Mouse (Mus musculus) brain, embryonic 18.5 days (tissue): ENCODE results near the gene Hist3h2ba.
"Not testable (repeated sequence)": the region's sequence is repeated elsewhere in the genome, so short reads cannot be mapped to it uniquely, and the experiment has no call there.

ENCODE experiments used
- DNase-seq: peaks from one replicate; pipeline ENCODE4 v3.0.0-alpha.2; 2012; ENCODE audit warnings: low read depth, low spot score

Gene Hist3h2ba

DNA sequence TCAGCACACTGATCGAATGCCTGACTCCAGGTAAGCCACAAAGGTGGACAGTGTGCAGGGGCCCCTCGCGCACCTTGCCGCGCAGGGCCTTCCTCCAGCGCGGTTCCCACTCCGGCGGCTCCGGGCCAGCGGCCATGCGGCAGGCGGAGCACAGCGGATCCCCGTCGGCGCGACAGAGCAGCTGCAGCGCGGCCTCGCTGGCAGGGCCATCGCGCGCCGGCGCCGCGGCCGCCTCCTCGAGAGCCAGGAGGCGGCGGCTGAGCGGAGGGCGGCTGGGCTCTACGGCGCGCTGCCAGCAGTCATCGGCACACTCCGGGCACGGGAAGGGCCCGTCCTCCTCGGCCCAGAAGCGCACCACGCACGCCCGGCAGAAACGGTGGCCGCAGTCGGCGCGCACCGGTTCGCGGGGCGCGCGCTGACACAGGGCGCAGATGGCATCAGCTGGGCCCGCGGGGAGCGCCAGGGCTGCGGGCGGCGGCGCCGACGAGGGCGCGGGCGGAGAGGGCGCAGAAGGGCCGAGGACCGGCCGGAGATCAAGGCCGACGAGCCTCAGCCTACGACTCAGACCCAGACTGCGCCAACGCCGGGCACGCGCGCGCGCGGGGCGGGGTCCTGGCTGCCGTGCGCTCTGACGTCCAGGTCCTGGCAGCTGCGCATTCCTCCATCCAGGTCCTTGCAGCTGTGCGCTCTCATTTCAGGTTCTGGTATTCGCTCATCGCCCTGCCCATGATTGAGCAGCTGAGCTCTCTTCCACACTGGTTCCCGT is 10.2 kb upstream of the Hist3h2ba start, which contains the start of gene Rnf187:
Gene Rnf187 (minus strand): TSS at position 595 of the 766 bp plus-strand sequence.
- peak; percentile 85 for DNase-seq

DNA sequence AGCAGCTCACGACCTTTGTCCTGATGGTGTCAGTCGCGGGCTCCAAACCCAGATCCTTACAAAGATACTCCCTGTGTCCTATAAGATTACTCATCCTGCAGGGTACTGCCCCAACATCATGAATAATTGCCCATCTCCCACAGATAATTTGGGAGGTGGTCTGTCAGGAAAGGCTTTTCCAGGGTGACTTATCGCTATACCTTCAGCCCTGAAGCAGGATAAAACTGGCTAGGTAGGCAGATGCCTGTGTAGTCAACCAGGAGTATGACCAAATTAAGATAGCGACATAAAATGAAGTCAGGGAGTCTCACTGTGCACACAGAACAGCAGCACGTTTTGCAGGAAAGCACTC is 9.7 kb upstream of the Hist3h2ba start:
- no peak for DNase-seq

DNA sequence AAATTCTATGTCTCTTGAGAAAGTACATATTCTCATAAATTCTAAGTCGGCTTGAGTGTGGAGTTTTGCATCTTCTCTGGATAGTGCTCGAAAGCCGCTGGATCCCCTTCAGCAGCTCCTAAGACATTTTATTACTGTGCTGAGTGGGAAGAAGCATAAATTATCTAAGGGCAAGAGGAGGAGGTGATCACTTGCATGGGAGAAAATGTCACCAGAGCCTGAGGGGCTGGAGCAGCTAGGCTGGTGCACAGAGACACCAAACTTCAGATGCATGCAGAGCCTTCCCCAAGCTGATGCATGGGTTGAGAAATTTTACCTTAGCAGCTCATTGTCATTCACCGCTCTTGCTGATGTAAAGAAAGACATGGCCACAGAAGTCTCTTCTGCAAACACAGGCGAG is 4.6 kb upstream of the Hist3h2ba start:
- no peak for DNase-seq

DNA sequence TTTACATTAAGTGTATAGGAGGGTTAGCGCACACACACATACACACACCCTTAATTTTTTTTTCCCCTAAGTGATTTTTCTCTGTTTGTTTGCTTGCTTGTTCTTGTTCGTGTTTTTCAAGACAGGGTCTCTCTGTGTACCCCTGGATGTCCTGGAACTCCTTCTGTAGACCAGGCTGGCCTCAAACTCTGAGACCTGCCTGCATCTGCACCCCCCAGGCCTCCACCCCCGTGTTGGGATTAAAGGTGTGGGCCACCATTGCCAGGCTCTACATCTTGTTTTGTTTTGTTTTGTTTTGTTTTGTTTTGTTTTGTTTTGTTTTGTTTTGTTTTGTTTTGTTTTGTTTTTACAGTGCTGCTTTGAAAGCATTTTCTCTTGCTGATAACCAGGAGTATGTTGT is 1.4 kb upstream of the Hist3h2ba start:
- no peak for DNase-seq

DNA sequence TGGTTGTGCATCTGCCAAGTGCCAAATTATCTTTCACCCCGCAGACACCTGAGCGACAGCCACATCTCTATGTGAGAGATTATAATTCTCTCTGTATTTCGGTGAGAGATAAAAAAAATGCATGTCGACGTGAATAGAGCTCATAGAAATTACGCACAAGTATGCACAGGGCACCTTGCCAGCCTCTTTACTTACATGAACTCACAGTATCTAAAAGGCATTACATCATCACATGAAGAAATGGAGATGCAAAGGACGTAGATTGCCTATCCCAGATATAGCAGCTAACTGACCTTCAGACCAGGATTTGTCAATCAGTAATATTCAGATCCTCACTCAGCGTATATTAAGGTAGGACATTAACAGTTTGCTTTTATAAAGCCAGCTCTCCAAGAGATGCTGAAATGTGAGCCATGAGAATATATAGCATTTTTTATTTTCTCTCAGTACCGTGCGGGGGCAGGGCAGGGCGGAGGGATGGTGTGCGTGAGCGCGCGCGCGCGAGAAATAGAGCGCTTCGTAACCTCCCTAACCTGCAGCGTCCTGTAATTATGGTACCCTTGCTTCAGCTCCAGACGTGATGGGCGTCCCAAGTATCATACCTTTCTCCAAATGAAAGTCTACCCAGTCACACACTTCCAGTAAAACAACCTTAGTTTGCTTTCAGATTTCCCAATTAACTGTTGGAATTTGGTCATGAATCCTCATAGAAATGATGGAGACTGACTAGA is 757 bp upstream of the Hist3h2ba start:
- peak; percentile 64 for DNase-seq

DNA sequence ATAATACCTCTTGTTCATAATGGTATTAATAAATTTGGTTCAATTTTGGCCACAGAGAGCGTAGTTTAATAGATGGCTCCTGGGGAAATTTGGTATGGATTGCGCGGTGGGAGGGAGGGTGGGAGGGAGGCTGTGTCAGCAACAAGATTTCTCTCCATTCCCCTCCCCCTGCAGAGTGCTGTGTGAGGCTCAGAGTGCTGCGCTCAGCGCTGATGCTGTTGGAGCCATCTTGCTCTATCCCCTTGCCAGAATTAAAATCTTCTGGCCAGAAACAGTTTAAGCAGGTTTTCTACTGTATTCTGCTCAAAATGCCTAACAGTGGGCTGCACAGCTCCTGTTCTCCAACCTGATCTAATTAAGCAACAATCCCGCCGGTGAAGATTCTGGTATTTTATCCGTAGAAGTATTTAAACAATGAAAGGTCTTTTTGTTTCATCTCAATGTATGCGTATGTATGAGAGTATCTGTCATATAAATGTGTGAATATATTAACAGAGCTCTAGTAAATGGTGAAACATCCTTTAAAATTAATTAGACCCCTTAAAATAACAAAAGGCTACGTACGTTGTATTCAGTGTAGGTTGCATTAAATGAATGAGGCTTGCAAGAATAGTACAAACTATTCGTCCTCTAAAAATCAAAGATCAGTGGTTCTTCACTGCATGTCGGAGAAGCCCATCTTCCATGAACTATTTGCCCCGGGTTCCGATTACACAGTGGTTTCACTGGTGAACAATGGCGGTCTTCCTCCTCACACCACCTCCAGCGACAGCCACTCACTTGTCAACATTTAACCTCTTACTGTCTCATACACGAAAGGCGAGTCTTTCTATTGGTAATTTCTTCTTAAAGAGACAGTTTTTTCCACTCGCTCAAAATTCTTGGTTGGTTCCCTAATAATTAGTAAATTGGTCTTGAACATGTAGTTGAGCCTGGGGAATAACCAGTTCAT is 1.0 kb downstream of the Hist3h2ba start:
- peak; percentile 77 for DNase-seq

DNA sequence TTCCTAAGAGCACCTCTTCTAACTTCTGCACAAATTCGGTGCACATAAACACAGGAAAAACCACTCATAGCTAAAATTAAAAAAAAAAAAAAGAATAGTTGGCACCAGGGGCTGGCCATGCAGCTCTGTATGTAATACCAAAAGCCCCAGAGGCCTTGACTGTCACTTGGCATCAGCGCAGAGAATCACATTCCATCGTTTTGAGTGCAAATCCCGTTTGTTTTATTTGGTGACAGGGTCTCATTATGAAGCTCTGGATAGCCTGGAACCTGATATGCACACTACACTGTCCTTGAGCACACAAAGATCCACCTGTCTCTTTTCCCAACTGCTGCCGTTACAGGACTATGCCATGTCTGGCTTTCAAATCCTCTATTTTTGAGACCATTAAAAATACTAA is 2.5 kb downstream of the Hist3h2ba start:
- no peak for DNase-seq

DNA sequence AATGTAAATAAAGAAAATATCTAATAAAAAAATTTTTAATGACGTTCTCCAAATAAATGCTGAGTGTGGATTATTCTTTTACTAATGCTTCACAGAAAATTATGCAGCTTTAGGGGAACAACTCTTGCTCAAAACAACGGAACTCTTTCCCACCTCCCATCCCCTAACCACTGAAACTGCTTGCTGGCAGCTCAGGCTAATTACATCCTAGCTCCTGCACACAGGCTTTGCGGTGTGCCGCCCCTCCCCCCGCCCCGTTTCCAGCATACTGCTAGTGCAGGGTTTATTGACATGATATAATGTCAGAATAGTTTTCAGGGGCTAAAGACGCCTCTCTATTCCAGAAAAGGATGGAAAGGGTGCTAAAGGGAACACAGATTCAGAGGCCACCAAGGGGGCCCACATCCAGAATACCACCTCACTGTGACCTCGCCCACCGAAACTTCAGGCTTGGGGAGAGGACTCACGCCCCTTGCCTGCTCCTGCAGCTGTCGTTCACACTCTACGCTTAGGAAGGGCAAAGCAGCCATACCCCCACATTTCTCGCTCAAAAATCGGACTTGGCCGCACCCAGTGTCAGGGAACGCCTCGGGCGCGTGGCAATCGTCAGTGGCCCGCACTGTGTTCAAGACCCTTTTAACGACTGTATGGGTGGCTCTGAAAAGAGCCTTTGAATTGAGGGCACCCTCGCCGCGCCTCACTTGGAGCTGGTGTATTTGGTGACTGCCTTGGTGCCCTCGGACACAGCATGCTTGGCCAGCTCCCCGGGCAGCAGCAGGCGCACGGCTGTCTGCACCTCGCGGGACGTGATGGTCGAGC is 4.8 kb downstream of the Hist3h2ba start:
- DNase-seq = no peak

DNA sequence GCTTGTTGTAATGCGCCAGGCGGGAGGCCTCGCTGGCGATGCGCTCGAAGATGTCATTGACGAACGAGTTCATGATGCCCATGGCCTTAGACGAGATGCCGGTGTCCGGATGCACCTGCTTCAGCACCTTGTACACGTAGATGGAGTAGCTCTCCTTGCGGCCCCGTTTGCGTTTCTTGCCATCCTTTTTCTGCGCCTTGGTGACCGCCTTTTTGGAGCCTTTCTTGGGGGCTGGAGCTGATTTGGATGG is 5.4 kb downstream of the Hist3h2ba start:
- not testable (repeated sequence) for DNase-seq

DNA sequence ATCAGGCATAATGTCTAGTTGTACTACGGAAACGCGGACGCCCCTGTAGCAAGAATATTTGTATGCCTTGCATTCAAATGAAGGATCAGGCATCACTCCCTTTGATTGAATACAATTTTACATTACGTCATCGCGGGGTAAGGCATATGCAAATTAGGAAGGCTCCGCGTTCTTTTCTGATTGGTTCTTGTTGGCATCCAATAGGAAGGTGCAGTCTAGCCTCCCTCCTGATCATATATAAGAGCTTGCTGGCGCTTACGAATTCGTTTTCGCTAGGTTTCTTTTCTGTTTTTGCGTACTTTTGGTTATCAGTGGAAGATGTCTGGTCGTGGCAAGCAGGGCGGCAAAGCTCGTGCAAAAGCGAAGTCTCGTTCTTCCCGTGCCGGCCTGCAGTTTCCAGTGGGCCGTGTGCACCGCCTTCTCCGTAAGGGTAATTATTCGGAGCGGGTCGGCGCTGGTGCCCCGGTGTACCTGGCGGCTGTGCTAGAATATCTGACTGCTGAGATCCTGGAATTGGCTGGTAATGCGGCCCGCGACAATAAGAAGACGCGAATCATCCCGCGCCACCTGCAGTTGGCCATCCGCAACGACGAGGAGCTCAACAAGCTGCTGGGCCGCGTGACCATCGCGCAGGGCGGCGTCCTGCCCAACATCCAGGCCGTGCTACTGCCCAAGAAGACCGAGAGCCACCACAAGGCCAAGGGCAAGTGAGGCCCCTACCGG is 5.9 kb downstream of the Hist3h2ba start, which contains the start of the genes Hist3h2a and Trim17:
Gene Hist3h2a (plus strand): TSS at position 266 of the 723 bp plus-strand sequence.
Gene Trim17 (plus strand): TSS at position 266 of the 723 bp plus-strand sequence.
- peak; percentile 99 for DNase-seq

DNA sequence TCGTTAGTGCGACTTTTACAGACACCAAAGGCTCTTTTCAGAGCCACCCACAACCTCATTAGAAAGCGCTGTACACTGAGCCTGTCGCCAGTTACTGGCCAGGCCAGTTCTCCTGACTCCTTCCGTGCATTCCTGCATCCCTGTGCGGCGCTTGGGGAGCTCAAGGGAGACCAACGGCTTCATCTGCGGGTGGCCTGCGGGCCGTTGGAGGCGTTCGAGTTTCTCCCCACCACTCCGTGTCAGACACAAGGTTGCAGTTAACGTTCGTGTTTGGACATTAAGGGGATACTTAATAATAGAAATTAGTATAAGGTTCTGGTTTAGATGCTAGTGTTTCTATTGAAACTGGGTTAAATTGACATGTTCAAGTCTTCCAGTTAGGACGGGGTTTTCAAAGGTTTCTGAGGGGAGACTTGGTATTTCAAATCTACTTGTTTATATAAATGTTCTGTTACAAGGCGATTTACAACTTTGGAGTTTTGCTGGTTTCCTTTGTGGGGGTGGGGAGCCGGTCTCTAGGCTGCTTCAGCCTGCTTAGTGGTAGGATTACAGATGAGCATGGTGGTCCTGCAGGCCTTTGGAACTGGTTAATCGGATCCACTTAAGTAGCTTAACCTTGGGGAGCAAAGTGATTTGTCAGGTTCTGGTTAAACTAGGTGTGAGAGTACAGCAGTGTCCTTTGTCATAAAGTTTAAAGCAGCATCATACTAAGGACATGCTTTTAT is 6.6 kb downstream of the Hist3h2ba start:
- no peak for DNase-seq

DNA sequence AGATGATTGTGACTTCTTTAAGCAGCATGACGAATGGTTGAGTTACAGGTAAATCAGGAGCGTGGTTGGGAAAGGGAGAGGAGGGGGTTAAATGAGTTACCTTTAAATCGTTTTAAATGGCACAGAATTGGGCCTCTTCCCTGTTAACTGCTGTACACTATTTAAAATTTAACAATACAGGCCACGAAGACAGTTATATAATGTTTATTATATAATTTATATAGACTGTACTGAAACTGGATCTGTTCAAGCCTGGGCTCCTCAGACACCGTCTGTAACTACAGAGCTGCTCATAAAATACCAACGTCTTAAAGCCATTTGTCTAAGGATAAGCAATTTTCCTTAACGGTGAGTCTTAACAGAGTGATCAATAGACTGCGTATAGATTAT is 7.1 kb downstream of the Hist3h2ba start:
- DNase-seq = no peak

DNA sequence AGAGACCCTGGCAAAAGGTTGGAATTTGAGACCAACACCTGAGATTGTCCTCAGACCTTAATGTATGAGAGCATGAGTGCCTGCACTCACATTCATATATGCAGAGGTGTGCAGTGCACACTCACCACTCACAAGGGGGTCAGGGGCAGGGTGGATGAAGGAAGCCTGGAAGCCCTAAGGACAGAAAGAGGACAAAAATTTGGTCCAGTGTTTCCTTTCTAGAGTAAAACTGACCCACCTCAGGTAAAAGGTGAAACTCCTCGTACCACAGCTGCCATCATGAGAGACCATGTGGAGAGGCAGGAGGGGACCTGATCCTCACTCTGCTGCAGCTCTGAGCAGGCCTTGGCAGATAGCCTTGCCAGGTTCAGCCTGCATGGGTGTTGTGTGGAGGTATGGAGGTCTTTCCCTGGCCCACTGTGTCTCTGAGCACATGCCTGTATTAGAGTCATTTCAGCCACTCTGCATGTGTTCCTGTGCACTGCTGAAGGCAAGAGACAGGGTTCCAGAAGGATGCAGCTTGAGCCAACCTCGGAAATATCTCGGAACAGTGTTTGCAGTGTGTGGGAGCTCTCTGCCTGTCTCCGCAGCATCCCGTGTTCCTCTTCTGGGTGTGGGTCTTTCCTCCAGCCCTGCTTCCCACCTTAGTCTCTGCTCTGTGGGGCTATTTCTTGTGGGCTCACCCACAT is 8.7 kb downstream of the Hist3h2ba start:
- no peak for DNase-seq

DNA sequence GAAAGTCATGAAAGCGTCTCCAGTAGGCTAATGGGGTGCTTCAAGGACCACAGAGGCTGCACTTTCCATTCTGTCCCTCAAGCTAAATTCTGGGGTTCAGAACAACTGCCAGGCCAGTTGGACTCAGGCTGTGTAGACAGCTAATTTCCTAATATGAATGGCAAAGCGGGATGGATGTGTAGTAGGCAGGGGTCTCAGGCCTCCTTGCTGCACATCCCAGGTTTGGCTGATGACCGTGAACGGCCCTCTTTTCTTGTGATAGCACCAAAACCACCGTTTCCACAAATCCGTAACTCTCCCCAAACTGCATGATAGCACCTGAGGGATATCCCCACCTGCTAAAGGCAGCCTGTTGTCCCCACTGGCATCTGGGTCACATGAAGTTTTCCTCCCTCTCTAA is 9.8 kb downstream of the Hist3h2ba start:
- DNase-seq = no peak

DNA sequence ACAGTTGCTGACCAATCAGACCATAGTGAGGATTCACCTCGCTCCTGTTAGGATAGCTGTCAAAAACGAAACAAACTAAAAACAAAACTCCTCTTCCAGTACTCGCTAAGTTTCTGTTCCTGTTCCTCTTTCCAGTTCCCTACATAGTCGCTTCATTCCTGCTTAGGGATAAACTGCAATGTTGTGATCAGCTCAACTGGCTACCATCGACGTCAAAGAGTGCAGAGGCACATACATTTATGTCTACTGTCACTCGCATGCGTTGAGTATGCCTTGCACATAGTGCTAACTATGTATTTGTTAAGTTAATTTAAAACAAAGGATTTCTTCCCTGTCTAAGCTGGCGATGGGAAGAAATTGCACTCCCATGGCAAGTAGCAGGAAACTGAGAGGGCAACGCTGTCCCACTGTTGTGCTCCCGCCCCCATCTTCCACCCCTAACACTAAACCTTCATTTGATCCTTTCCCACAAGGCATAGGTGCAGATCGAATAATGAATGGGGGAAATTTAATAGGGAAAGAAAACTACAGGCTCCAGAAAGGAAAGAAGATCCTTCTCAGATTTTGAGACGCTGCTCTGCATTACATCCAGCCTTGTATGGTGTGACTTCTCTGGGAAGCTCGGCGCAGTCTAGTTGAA is 10.6 kb downstream of the Hist3h2ba start:
- DNase-seq = no peak

DNA sequence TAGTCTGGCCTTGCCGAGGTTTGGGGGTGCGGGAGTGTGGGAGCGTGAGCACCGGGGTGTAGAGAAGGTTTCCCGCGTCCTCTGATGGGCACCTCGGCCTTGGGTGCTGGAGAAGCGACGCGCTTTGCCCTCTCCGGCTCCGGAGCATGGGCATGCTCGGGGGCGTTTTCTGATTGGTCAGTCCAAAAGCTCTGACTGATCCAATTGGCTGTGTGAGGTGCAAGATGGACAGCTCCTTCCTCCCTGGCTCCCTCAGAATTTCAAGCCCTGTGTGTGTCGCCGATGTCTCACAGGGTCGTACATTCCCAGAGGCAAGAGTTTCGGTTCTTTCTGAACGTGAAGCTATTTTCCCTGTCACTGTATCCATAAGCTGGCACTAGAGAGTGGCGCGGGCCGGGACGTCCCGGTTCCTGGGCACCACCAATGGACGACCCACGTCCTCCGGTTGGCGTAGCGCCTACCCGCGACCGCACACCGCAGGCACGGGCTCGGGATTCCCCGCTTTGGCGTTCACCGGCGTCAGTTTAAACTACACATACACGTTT is 11.3 kb downstream of the Hist3h2ba start:
- peak; percentile 64 for DNase-seq

DNA sequence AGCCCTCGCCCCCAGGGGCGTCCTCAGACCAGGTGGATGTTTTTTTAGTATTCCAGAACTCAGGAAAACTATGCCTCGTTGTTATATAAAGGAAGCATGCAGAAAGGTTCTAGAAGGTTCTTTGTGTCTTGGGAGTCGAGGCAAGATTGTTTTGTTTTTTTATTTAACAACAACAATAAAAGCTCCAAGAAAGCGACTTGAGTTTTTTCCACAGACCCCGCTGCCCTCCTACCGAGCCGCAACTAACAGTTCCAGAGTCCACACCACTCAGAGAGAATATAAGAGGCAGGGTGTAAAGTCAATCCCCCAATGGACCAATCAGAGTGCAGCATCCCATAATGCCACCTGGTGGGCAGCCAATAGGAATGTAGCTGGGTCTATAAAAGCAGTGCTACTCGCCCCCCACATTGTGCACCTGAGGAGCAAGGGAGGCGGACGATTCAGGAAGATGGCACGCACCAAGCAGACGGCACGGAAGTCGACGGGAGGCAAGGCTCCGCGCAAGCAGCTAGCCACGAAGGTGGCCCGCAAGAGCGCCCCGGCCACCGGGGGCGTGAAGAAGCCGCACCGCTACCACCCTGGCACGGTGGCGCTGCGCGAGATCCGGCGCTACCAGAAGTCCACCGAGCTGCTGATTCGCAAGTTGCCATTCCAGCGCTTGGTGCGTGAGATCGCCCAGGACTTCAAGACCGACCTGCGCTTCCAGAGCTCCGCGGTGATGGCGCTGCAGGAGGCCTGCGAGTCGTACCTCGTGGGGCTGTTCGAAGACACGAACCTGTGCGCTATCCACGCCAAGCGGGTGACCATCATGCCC is 12.9 kb downstream of the Hist3h2ba start:
- DNase-seq = no peak

DNA sequence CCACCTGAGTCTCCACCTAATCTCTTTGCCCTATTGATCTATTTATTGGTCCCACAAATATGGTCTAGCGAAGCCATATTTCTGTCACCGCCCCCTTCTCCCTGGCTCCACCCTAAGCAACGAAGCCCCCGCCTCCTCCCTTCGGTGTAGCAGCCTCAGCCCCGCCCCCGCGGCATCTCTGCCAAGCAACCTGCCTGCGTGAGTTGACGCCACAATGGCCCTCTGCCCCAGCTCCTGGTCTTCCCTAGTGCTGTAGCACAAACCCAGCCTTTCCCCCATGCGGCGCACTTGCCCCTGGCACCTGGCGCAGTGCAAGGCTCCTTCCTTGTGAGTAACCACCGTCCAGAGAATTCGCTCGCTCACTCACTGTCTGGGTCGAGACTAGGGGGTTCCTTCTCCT is 14.8 kb downstream of the Hist3h2ba start:
- no peak for DNase-seq
